Mouse (Mus musculus) forebrain, embryonic 16.5 days (tissue): ENCODE results near the gene Tmprss12. TPM values are rescaled to one million over a fixed set of nuclear protein-coding genes. Genes with fewer than 3 reads are reported as not detected.
"Not testable (repeated sequence)": the region's sequence is repeated elsewhere in the genome, so short reads cannot be mapped to it uniquely, and the experiment has no call there.

Experiments used
- ATAC-seq: fragments of 200-750 bp; cut with Nextera tagmentation; 2 replicates; pipeline ENCODE4 v1.8.0; 2017; ENCODE audit warnings: mild to moderate bottlenecking, moderate library complexity
- H3K27ac ChIP-seq: fragments of 300-500 bp; sonication (generic); 2 replicates; pipeline ENCODE4 v1.5.1; 2014; ENCODE audit warnings: low read length, control low read depth
- H3K27me3 ChIP-seq: fragments of 300-500 bp; sonication (generic); replicated peaks from 2 replicates; pipeline ENCODE4 v1.6.1; 2014; ENCODE audit warnings: low read length; ENCODE audit not compliant: control insufficient read depth, insufficient read depth
- H3K36me3 ChIP-seq: fragments of 300-500 bp; sonication (generic); 2 replicates; pipeline ENCODE4 v1.6.1; 2014; ENCODE audit not compliant: control insufficient read depth, insufficient read depth
- H3K4me1 ChIP-seq: fragments of 300-500 bp; sonication (generic); replicated peaks from 2 replicates; pipeline ENCODE4 v1.6.1; 2014; ENCODE audit warnings: low read length; ENCODE audit not compliant: control insufficient read depth, insufficient read depth
- H3K4me2 ChIP-seq: fragments of 300-500 bp; sonication (generic); 2 replicates; pipeline ENCODE4 v1.6.1; 2014; ENCODE audit warnings: mild to moderate bottlenecking, low read length, control low read depth
- H3K4me3 ChIP-seq: fragments of 300-500 bp; sonication (generic); replicated peaks from 2 replicates; pipeline ENCODE4 v1.5.1; 2014; ENCODE audit warnings: mild to moderate bottlenecking, low read length, control low read depth
- H3K9ac ChIP-seq: fragments of 300-500 bp; sonication (generic); replicated peaks from 2 replicates; pipeline ENCODE4 v1.6.1; 2014; ENCODE audit warnings: low read depth, low read length, control low read depth
- H3K9me3 ChIP-seq: fragments of 300-500 bp; sonication (generic); 2 replicates; pipeline ENCODE4 v1.6.1; 2016; ENCODE audit warnings: low read length; ENCODE audit not compliant: control insufficient read depth
- WGBS: fragments of 180-500 bp; shearing (Covaris S2); extraction: QIAGEN DNeasy Blood & Tissue Kit; methylation state at CpG from one replicate; pipeline ENCODE4 v1.1.7; 2014; 5-methylcytosine and 5-hydroxymethylcytosine counted together
- polyA plus RNA-seq: library from polyadenylated mRNA; unstranded; fragments of >200 nt; fragmentation: Nextera tagmentation; extraction: Ambion mirVana; gene quantifications from 2 replicates; pipeline ENCODE4 v1.2.1, GENCODE M21; 2015

The Tmprss12 gene
- polyA plus RNA-seq, 1 experiment from 2014 or later: not detected

DNA sequence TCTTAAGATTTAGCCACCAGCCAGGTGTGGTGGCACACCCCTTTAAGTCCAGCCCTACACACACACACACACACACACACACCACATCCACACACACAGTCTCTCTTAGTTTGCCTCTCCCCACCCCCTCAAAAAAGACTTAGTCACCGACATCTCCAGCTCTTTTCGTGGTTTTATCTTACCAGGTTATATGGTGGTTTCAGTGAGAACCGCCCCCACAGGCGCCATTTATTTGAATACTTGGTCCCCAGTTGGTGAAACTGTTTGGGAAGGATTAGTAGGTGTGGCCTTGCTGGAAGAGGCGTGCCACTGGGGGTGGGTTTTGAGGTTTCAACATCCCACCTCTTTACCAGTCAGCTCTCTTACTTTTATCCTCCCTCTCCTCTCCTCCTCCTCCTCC is 17.2 kb downstream of the Tmprss12 start:
- H3K9me3 ChIP-seq: no peaks in the 10 kb centered on the region
- no peaks in the 10 kb centered on the region for H3K4me1 ChIP-seq
- no peak overlapping the region for H3K4me3 ChIP-seq
- H3K27ac ChIP-seq: no peak overlapping the region
- H3K4me2 ChIP-seq: no peak overlapping the region
- no peak for ATAC-seq
- WGBS: 95% methylated on average over 5 of the region's 5 CpGs
- no peaks in the 10 kb centered on the region for H3K27me3 ChIP-seq
- H3K36me3 ChIP-seq: no peaks in the 10 kb centered on the region
- no peak overlapping the region for H3K9ac ChIP-seq

DNA sequence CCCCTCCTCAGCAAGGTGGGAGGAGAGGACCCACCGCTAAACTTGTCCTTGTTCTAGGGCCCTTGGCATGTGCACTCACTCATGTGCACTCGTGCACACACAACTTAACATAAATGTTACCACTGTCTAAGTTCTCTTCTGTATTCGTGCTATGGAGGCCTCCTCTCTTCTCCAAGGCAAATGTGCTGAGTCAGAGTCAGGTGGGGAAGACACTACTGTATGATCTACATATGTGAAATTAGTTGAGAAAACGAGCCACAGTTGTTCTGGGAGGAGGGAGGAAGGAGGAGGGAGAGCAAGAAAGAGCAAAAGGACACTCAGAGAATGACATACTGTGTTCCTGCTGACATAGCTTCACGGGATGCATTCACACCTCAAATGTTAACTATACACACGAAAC is 19.9 kb downstream of the Tmprss12 start:
- peaks cover 9% of the 10 kb centered on the region for H3K4me1 ChIP-seq
- no peak overlapping the region for H3K4me3 ChIP-seq
- no peaks in the 10 kb centered on the region for H3K27me3 ChIP-seq
- H3K27ac ChIP-seq: no peak overlapping the region
- WGBS: 85% methylated on average over 6 of the region's 6 CpGs
- no peak for ATAC-seq
- H3K9ac ChIP-seq: no peak overlapping the region
- no peaks in the 10 kb centered on the region for H3K9me3 ChIP-seq
- no peak overlapping the region for H3K4me2 ChIP-seq
- H3K36me3 ChIP-seq: no peaks in the 10 kb centered on the region

DNA sequence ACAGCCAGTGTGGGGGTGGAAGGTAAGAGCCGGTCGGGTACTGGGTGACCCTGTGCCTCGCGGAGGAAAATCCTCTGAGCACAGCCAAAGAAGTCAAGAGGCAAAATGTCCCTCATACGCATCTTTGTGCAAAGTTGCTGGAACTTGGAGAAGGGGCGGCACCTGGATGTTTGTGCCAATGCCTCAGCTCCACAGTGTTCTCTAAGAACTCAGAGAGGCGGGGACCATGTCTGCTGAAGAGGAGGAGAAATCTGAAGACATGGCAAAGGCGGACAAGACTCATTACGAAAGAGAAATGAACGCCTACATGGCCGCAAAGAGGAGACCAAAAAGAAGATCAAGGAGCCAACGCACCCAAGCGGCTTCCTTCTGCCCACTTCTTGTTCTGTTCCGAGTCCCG is 20.9 kb downstream of the Tmprss12 start:
- Histone ChIP-seq H3K4me2 (no peak overlapping the region), H3K4me1 (peaks cover 9% of the 10 kb centered on the region), H3K9ac (no peak overlapping the region), H3K9me3 (no peaks in the 10 kb centered on the region), H3K27me3 (no peaks in the 10 kb centered on the region), H3K4me3 (no peak overlapping the region), H3K27ac (no peak overlapping the region), H3K36me3 (no peaks in the 10 kb centered on the region)
- WGBS: 73% methylated on average over 15 of the region's 15 CpGs
- no peak for ATAC-seq

GRCm38 (mm10) chr15:100303428-100304018 is 22.9 kb downstream of the Tmprss12 start:
- Histone ChIP-seq H3K36me3 (no peaks in the 10 kb centered on the region), H3K27ac (no peak overlapping the region; the same call in 1 of the 2 replicates), H3K9ac (peak overlapping the region; percentile 71), H3K27me3 (no peaks in the 10 kb centered on the region), H3K4me2 (peak overlapping the region; percentile 69), H3K4me1 (peaks cover 9% of the 10 kb centered on the region), H3K4me3 (peak overlapping the region; percentile 56), H3K9me3 (no peaks in the 10 kb centered on the region)
- 55% methylated on average over 8 of the region's 8 CpGs for WGBS
- ATAC-seq: no peak

GRCm38 (mm10) chr15:100304019-100304991 is 23.7 kb downstream of the Tmprss12 start, which contains the start of gene Mettl7a1:
Mettl7a1 (plus strand) TSS chr15:100304140.
- Histone ChIP-seq H3K27ac (peak within 1 kb of the TSS; percentile 87), H3K36me3 (no peaks in the 10 kb centered on the region), H3K9ac (peak within 1 kb of the TSS; percentile 71), H3K4me3 (peak within 1 kb of the TSS; percentile 56), H3K4me1 (peaks cover 9% of the 10 kb centered on the region), H3K4me2 (peak within 1 kb of the TSS; percentile 69), H3K27me3 (no peaks in the 10 kb centered on the region), H3K9me3 (no peaks in the 10 kb centered on the region)
- WGBS: 2% methylated on average over 24 of the region's 30 CpGs
- peak; percentile 75 for ATAC-seq

DNA sequence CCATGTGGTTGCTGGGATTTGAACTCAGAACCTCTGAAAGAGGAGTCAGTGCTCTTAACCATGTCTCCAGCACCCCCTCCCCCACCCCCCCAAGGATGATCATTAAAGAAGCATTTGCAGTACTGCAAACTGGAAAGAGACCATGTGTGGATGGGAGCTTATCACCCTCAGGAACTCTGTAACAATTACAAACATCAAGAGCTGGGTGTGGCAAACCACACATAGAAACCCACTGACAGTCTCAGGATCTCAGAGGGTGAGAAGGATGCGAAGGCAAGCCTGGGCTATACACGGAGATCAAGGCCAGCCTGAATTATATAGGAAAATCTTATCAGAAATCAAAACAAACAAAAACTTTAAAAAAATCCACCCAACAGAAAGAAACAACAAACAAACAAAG is 25.6 kb downstream of the Tmprss12 start:
- H3K9ac ChIP-seq: no peak overlapping the region
- H3K4me1 ChIP-seq: peaks cover 9% of the 10 kb centered on the region
- H3K27me3 ChIP-seq: no peaks in the 10 kb centered on the region
- no peaks in the 10 kb centered on the region for H3K36me3 ChIP-seq
- H3K4me3 ChIP-seq: no peak overlapping the region
- H3K9me3 ChIP-seq: no peaks in the 10 kb centered on the region
- 86% methylated on average over 2 of the region's 2 CpGs for WGBS
- no peak overlapping the region for H3K27ac ChIP-seq
- H3K4me2 ChIP-seq: no peak overlapping the region
- ATAC-seq: no peak

DNA sequence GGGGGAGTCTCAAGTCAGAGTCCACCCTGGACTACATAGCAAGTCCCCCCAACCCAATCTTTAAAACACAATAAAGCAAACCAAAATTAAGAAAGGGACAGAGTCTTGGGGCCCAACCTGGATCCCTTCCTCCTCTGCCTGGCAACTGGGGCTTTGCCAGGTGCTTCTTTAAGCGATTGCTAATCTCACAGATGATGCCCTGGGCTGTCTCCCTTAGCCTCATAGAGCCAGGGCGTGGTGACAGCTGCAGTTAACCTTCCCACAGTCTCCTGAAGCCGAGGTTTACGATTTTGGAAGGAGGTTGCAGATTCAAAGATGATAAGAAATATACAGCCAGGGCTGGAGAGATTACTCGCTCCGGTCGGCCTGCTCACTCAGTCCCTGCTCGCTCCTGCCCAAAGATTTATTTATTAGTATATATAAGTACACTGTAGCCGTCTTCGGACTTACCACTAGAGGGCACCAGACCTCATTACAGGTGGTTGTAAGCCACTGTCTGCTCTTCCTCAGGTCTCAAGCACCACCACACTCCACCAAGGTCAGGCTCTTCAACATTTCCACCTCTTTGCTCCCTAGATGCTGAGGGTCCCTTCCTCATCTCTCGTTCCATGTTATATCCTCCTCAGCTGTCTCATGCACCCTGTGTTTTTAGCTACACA is 26.9 kb downstream of the Tmprss12 start:
- H3K27me3 ChIP-seq, H3K9me3 ChIP-seq, H3K4me2 ChIP-seq, H3K4me3 ChIP-seq, H3K36me3 ChIP-seq, H3K4me1 ChIP-seq, H3K27ac ChIP-seq, H3K9ac ChIP-seq: not testable (repeated sequence)
- 45% methylated on average over 10 of the region's 11 CpGs for WGBS
- 0 out of 2 replicates have a peak, but pooled peaks have one; percentile 51 for ATAC-seq

DNA sequence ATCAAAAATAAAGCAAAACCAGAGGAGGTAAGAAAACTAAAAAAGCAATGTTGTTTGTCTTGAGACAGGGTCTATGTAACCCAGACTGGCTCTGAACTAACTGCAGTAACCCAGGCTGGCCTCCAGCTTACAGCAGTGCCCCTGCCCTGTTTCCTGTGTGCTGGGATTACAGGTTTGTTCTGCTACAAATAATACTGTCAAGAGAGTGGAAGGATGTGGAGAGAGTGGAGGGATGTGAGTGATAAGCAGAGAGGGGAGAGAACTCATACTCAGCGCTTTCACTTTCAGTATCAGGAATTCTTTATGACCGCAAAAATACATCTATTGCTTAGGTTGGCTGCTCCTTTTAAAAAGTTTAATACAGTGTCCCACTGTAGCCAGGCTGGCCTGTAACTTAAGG is 31.7 kb downstream of the Tmprss12 start:
- no peaks in the 10 kb centered on the region for H3K4me1 ChIP-seq
- H3K27ac ChIP-seq: no peak overlapping the region
- H3K4me3 ChIP-seq: no peak overlapping the region
- H3K9ac ChIP-seq: no peak overlapping the region
- H3K9me3 ChIP-seq: no peaks in the 10 kb centered on the region
- no peaks in the 10 kb centered on the region for H3K27me3 ChIP-seq
- WGBS: 95% methylated on average over 2 of the region's 2 CpGs
- no peak for ATAC-seq
- no peak overlapping the region for H3K4me2 ChIP-seq
- no peaks in the 10 kb centered on the region for H3K36me3 ChIP-seq

DNA sequence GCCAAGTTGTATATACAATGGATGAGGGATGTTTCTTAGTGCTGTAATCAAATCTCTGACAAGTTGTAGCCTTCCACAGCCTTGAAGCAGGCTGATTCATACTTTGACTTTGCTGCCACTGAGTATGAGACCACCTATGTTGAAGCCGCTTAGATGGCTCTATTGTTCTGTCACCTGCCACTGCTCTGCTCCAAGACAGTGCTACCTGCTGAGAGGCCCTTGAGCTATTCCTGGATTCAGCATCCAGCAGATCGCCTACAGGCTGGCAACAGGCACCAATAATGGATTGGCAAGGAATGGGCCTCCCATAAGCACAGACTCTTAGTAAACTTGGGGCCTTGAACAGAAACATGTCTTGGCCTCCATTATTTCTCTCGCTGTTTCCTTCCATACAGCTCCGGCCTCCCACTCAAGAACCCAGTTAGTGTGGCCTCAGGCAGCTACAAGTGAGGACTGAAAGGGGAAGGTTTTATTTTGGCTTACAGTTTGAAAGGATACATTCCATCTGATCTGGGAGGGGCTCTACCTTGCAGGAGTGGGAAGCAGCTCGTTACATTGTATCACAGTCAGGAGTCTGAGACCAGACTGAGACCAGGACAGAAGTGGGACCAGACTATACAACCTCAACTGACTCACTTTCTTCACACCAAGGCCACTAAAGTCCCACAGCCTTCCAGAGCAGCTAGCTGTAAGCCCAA is 34.0 kb downstream of the Tmprss12 start:
- H3K27me3 ChIP-seq: no peaks in the 10 kb centered on the region
- no peak overlapping the region for H3K9ac ChIP-seq
- H3K4me2 ChIP-seq: no peak overlapping the region
- H3K27ac ChIP-seq: no peak overlapping the region
- H3K9me3 ChIP-seq: no peaks in the 10 kb centered on the region
- H3K4me3 ChIP-seq: no peak overlapping the region
- no peaks in the 10 kb centered on the region for H3K36me3 ChIP-seq
- ATAC-seq: no peak
- WGBS: 89% methylated on average over 5 of the region's 5 CpGs
- H3K4me1 ChIP-seq: no peaks in the 10 kb centered on the region
